Mouse (Mus musculus) frontal cortex, postnatal 10 days (tissue): ENCODE results near the gene Mios.

Experiments used
- DNase-seq, 2 experiments: peaks; one replicate each; pipeline ENCODE4 v3.0.0; 2022; ENCODE audit warnings: low spot score in 2 of 2, mixed read lengths in 1 of 2

Mios gene

DNA sequence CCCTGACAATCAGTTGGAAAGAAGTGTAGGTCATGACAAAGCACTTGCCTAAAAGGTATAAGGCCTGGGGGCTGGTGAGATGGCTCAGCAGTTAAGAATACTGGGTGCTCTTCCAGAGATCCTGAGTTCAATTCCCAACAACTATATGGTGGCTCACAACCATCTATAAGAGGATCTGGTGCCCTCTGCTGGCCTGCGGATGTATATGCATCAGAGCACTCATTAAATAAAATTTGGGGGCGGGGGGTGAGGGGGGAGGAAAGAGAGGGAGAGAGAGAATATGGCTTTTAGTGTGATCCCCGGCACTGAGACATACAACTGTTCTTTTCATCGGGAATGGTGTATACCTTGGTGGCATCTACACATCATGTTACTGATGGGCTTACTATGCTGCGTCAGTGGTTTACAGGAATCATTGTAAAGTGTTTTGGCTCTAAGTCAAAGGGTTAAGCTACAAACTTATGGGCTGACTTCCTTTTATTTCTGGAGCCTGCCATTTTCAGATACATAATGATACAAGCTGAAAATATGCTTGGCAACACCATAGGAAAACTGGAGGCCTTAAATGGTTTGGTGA is 69.5 kb downstream of the Mios start:
- no peak for DNase-seq

- DNase-seq = no peak
Measured at GRCm38 (mm10) chr6:8283255-8283654, 74.2 kb downstream of the Mios start.

- DNase-seq = no peak
Measured at GRCm38 (mm10) chr6:8285401-8285960, 76.5 kb downstream of the Mios start.
